Mouse (Mus musculus): ENCODE measurements around the gene C2cd4d. TPM values are rescaled to one million over a fixed set of nuclear protein-coding genes. Genes with fewer than 3 reads are reported as not detected.

The C2cd4d gene
- polyA plus RNA-seq, 1 experiment = not detected

DNA sequence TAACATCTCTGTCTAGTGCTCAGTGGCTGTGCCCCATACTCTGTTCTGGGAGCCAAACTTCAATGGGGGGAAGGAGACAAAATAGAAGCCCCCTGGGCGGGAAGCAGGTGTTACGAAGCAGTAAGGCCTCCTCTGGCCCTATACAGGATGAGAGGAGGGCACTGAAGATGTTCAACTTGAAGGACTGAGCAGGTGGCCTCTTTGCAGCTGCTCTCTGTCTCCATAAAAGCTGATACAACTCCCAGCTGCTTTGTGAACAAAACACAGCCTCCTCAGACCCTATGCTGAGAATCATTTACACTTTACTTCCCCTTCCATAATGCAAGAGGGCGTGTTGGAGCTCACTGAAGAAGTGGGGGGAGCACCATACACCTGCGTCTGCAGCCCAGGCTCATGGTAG, 24.4 kb downstream of the C2cd4d start:
- Histone ChIP-seq H3K4me1 (ENCODE audit: control insufficient read depth) (no peaks in the 10 kb centered on the region), H3K36me3 (ENCODE audit: control insufficient read depth) (no peaks in the 10 kb centered on the region), H3K27me3 (ENCODE audit: control insufficient read depth) (no peaks in the 10 kb centered on the region), H3K4me3 (replicated peaks) (no peak overlapping the region), H3K9me3 (ENCODE audit: control insufficient read depth, low read length) (no peaks in the 10 kb centered on the region)
- no peak for TF ChIP-seq GATA1 (IDR thresholded peaks at IDR 0.05; ENCODE audit: low read length)
- TF ChIP-seq TAL1 (IDR thresholded peaks at IDR 0.05; ENCODE audit: low read length) = no peak

DNA sequence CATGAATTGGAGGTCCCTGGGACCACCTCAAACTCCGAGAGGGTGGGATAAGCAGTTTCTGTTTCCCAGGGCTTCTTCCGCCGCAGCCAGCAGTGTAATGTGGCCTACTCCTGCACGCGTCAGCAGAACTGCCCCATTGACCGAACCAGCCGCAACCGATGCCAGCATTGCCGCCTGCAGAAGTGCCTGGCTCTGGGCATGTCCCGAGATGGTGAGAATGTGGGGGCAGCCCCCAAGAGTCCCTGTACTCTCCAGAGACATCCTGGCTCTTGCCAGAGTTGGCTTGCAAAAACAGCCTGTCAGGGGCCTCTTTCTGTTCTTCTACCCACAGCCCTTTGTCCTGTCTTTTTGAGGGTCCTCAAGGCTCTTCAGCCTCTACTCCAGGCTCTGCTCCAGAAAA, 25.2 kb downstream of the C2cd4d start:
- Histone ChIP-seq H3K9me3 (ENCODE audit: control insufficient read depth, low read length) (no peaks in the 10 kb centered on the region), H3K4me3 (replicated peaks) (no peak overlapping the region), H3K36me3 (ENCODE audit: control insufficient read depth) (no peaks in the 10 kb centered on the region), H3K27me3 (ENCODE audit: control insufficient read depth) (no peaks in the 10 kb centered on the region), H3K4me1 (ENCODE audit: control insufficient read depth) (no peaks in the 10 kb centered on the region)
- no peak for TF ChIP-seq TAL1 (IDR thresholded peaks at IDR 0.05; ENCODE audit: low read length)
- no peak for TF ChIP-seq GATA1 (IDR thresholded peaks at IDR 0.05; ENCODE audit: low read length)

DNA sequence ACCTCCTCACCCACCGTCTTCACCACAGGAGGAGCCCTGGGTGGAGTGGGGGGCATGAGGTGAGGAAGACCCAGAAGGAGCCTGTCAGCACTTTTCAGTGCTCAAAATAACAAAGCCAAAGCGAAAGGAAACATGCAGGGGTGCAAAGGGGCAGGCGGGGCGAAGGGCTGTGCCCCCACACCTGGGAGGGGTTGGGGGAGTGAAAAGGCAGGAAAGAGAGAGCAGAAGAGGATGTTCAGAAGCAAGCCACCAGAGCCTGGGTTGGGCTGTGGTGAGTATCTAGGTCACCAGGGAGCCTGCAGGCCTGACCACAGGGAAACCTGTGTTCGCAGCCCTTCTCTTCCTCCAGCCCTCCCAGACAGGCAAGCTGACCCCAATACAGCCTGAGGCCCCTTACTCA, 25.8 kb downstream of the C2cd4d start:
- Histone ChIP-seq H3K36me3 (ENCODE audit: control insufficient read depth) (no peaks in the 10 kb centered on the region), H3K4me1 (ENCODE audit: control insufficient read depth) (no peaks in the 10 kb centered on the region), H3K27me3 (ENCODE audit: control insufficient read depth) (no peaks in the 10 kb centered on the region), H3K9me3 (ENCODE audit: control insufficient read depth, low read length) (no peaks in the 10 kb centered on the region), H3K4me3 (replicated peaks) (no peak overlapping the region)
- no peak for TF ChIP-seq GATA1 (IDR thresholded peaks at IDR 0.05; ENCODE audit: low read length)
- no peak for TF ChIP-seq TAL1 (IDR thresholded peaks at IDR 0.05; ENCODE audit: low read length)

DNA sequence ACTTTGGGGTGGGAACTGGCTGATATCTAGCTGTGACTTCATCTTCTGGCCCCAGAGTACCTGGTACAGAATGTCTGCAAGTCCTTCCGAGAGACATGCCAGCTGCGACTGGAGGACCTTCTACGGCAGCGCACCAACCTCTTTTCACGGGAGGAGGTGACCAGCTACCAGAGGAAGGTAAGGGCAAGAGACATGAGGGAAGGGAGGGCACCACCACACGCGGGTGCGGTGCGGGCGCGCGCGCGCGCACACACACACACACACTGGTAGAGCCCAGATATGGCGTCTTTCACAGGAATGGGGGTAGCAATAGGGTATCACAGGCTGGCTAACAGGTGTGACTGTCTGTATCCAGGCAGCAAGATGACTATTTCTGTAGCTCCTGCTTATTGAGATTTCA, 27.2 kb downstream of the C2cd4d start:
- H3K4me1 ChIP-seq (ENCODE audit: control insufficient read depth) = no peaks in the 10 kb centered on the region

DNA sequence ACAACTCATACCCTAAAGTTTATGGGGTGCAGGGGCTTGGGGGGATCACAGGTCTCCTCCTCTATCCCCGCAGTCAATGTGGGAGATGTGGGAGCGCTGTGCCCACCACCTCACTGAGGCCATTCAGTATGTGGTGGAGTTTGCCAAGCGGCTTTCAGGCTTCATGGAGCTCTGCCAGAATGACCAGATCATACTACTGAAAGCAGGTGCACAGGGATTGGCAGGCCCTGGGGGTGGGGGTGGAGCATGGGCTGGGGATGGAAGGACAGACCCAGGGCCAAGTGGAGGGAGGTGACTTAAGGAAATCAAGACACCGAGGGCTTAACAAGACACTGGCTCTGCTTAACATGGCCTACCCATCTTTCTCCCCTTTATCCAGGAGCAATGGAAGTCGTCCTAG, 28.8 kb downstream of the C2cd4d start:
- H3K36me3 ChIP-seq (ENCODE audit: control insufficient read depth) = no peaks in the 10 kb centered on the region
- TF ChIP-seq TAL1 (IDR thresholded peaks at IDR 0.05; ENCODE audit: low read length) (no peak), GATA1 (IDR thresholded peaks at IDR 0.05; ENCODE audit: low read length) (no peak)
- H3K9me3 ChIP-seq (ENCODE audit: control insufficient read depth, low read length) = no peaks in the 10 kb centered on the region
- H3K4me1 ChIP-seq (ENCODE audit: control insufficient read depth) = no peaks in the 10 kb centered on the region
- H3K27me3 ChIP-seq (ENCODE audit: control insufficient read depth) = no peaks in the 10 kb centered on the region
- no peak overlapping the region for H3K4me3 ChIP-seq (replicated peaks)

More for the DNA sequence above, 27.2 kb downstream of the C2cd4d start:
- no peak overlapping the region for H3K4me3 ChIP-seq (replicated peaks)
- H3K36me3 ChIP-seq (ENCODE audit: control insufficient read depth) = no peaks in the 10 kb centered on the region
- TF ChIP-seq GATA1 (IDR thresholded peaks at IDR 0.05; ENCODE audit: low read length) (no peak), TAL1 (IDR thresholded peaks at IDR 0.05; ENCODE audit: low read length) (no peak)
- no peaks in the 10 kb centered on the region for H3K9me3 ChIP-seq (ENCODE audit: control insufficient read depth, low read length)
- H3K27me3 ChIP-seq (ENCODE audit: control insufficient read depth) = no peaks in the 10 kb centered on the region

DNA sequence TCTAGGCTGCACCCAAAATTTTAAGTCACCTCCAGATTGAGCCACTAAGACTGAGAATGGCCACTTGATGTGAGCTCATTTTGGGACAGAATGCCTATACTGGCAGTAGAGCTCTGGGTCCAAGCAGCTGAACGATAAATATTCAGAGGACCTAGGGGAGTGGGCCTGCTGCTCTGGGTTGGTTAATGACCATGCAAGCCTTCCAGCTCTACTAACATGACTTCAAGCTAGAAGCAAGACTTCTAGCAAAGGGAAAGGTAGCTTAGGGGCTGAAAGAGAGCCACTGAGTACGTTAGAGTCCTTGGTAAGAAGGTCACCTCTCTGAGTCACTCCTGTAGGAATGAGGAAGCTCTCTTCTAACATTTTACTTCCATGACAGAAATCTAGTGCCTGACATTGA, 29.9 kb downstream of the C2cd4d start:
- TF ChIP-seq GATA1 (IDR thresholded peaks at IDR 0.05; ENCODE audit: low read length) = no peak
- TF ChIP-seq TAL1 (IDR thresholded peaks at IDR 0.05; ENCODE audit: low read length) = no peak
- no peak overlapping the region for H3K4me3 ChIP-seq (replicated peaks)
- no peaks in the 10 kb centered on the region for H3K9me3 ChIP-seq (ENCODE audit: control insufficient read depth, low read length)
- H3K4me1 ChIP-seq (ENCODE audit: control insufficient read depth) = no peaks in the 10 kb centered on the region
- H3K27me3 ChIP-seq (ENCODE audit: control insufficient read depth) = peaks cover 3% of the 10 kb centered on the region
- no peaks in the 10 kb centered on the region for H3K36me3 ChIP-seq (ENCODE audit: control insufficient read depth)

DNA sequence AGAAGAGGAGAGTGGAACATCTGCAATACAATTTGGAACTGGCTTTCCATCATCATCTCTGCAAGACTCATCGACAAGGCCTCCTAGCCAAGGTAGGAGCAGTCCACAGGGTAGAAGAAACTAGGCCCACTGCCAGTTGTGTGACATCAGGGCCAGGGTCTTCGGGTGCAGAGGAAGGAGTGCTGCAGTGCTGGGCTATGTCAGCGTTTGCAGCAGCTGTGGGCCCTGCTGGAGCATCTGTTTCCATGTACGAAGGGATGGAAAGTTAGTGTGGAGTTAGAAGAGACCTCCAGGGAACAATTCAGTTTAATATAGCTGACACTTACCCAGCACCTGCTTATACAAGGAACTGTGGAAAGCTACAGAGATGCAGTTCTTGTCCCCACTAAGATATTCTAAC, 30.8 kb downstream of the C2cd4d start:
- no peak for TF ChIP-seq GATA1 (IDR thresholded peaks at IDR 0.05; ENCODE audit: low read length)
- no peak for TF ChIP-seq TAL1 (IDR thresholded peaks at IDR 0.05; ENCODE audit: low read length)
- H3K36me3 ChIP-seq (ENCODE audit: control insufficient read depth) = no peaks in the 10 kb centered on the region
- no peaks in the 10 kb centered on the region for H3K4me1 ChIP-seq (ENCODE audit: control insufficient read depth)
- H3K27me3 ChIP-seq (ENCODE audit: control insufficient read depth) = peaks cover 11% of the 10 kb centered on the region
- H3K9me3 ChIP-seq (ENCODE audit: control insufficient read depth, low read length) = no peaks in the 10 kb centered on the region
- H3K4me3 ChIP-seq (replicated peaks) = no peak overlapping the region

DNA sequence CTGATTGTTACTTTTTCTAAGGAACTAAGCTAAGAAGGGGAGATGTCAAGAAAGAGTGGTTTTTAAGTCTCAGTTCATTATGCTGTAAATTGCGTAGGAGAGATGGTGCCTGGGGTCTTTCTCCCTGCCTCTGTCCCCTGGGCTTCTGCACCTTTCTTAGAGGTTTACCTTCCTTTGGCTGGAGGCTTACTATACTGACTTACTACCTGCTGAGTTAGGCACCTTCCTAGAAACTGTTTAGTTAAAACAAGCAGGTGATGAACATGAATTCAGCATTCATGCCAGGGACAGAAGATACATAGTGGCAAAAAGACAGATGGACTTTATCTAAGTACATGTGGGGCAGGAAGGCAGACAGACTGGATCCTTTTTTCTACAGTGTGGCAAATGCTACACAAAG, 34.1 kb downstream of the C2cd4d start:
- H3K4me1 ChIP-seq (ENCODE audit: control insufficient read depth) = no peaks in the 10 kb centered on the region
- H3K27me3 ChIP-seq (ENCODE audit: control insufficient read depth) = peaks cover 43% of the 10 kb centered on the region
- H3K9me3 ChIP-seq (ENCODE audit: control insufficient read depth, low read length) = no peaks in the 10 kb centered on the region
- no peaks in the 10 kb centered on the region for H3K36me3 ChIP-seq (ENCODE audit: control insufficient read depth)
- no peak overlapping the region for H3K4me3 ChIP-seq (replicated peaks)
- TF ChIP-seq TAL1 (IDR thresholded peaks at IDR 0.05; ENCODE audit: low read length) = no peak
- TF ChIP-seq GATA1 (IDR thresholded peaks at IDR 0.05; ENCODE audit: low read length) = no peak

DNA sequence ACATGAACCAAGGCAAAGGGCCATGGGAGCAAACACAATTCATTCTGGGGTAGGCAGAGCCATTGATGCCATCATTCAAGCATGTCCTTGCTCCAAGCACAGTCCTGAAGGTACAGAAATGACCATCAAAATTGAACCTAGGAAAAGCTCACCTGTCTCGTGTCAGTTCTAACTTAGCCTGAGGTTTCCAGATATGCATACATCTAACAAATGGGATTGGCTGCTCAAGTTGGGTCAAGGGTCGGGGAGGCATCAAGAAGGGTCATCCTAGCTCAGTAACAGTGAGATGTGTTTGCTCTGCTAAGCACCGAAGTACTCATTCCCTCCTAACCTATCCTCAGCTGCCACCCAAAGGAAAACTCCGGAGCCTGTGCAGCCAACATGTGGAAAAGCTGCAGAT, 34.6 kb downstream of the C2cd4d start:
- Histone ChIP-seq H3K4me3 (replicated peaks) (no peak overlapping the region), H3K27me3 (ENCODE audit: control insufficient read depth) (peaks cover 46% of the 10 kb centered on the region), H3K9me3 (ENCODE audit: control insufficient read depth, low read length) (no peaks in the 10 kb centered on the region), H3K4me1 (ENCODE audit: control insufficient read depth) (no peaks in the 10 kb centered on the region), H3K36me3 (ENCODE audit: control insufficient read depth) (no peaks in the 10 kb centered on the region)
- TF ChIP-seq TAL1 (IDR thresholded peaks at IDR 0.05; ENCODE audit: low read length) (no peak), GATA1 (IDR thresholded peaks at IDR 0.05; ENCODE audit: low read length) (no peak)

DNA sequence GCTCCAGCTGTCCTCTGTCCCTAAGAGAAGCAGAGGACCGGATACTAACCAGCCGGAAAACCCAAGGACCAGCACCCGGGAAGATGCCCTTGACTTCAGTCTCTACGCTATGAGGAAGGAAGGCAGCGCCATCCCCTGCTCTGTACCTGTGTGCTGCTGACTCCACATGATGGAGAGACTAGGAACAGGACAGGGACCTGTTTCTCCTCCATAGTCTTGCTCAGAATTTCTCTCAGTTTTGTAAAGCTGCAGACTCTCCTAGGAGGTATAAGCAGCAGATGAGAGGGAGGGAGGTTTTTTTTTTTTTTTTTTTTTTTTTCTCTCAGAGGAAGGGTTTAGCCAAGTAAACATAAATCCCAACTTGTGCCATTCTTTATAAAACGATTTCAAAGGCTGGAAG, 36.0 kb downstream of the C2cd4d start, which contains the start of gene Lingo4:
Gene Lingo4 (plus strand): TSS at position 301 of the 400 bp plus-strand sequence.
- Histone ChIP-seq H3K4me1 (ENCODE audit: control insufficient read depth) (no peaks in the 10 kb centered on the region), H3K36me3 (ENCODE audit: control insufficient read depth) (no peaks in the 10 kb centered on the region), H3K4me3 (replicated peaks) (no peak within 1 kb of the TSS), H3K9me3 (ENCODE audit: control insufficient read depth, low read length) (no peaks in the 10 kb centered on the region), H3K27me3 (ENCODE audit: control insufficient read depth) (peaks cover 52% of the 10 kb centered on the region)
- TF ChIP-seq GATA1 (IDR thresholded peaks at IDR 0.05; ENCODE audit: low read length) = no peak
- TF ChIP-seq TAL1 (IDR thresholded peaks at IDR 0.05; ENCODE audit: low read length) = no peak
